Mouse (Mus musculus): ENCODE measurements around the gene Ncor2. TPM values are rescaled to one million over a fixed set of nuclear protein-coding genes. Genes with fewer than 3 reads are reported as not detected.
A peak's percentile ranks its signal among the peaks of the same experiment; 100 is the strongest.

Gene Ncor2
- polyA plus RNA-seq, 1 experiment from 2014 or later: 19.2 TPM

GRCm38 (mm10) chr5:125028371-125028770 lies 150.6 kb downstream of the Ncor2 start:
- Histone ChIP-seq H3K36me3 (replicated peaks) (peaks cover 100% of the 10 kb centered on the region), H3K27me3 (replicated peaks; ENCODE audit: low read depth, poor library complexity, severe bottlenecking) (no peaks in the 10 kb centered on the region), H3K27ac (replicated peaks) (no peak overlapping the region), H3K4me1 (no peaks in the 10 kb centered on the region), H3K4me3 (no peak overlapping the region), H3K9me3 (no peaks in the 10 kb centered on the region)
- WGBS: 97% methylated on average over 15 of the region's 15 CpGs
- DNase-seq (ENCODE audit: low spot score): no peak

GRCm38 (mm10) chr5:125024002-125024401 lies 155.0 kb downstream of the Ncor2 start:
- Histone ChIP-seq H3K36me3 (replicated peaks) (peaks cover 100% of the 10 kb centered on the region), H3K4me1 (no peaks in the 10 kb centered on the region), H3K4me3 (no peak overlapping the region), H3K9me3 (no peaks in the 10 kb centered on the region), H3K27me3 (replicated peaks; ENCODE audit: low read depth, poor library complexity, severe bottlenecking) (no peaks in the 10 kb centered on the region), H3K27ac (replicated peaks) (no peak overlapping the region)
- DNase-seq (ENCODE audit: low spot score): peak; percentile 46
- WGBS: 83% methylated on average over 14 of the region's 14 CpGs

- Histone ChIP-seq H3K27ac (replicated peaks) (no peak overlapping the region), H3K4me3 (no peak overlapping the region), H3K36me3 (replicated peaks) (peaks cover 100% of the 10 kb centered on the region), H3K27me3 (replicated peaks; ENCODE audit: low read depth, poor library complexity, severe bottlenecking) (no peaks in the 10 kb centered on the region), H3K9me3 (no peaks in the 10 kb centered on the region), H3K4me1 (peaks cover 14% of the 10 kb centered on the region; the same call in 1 of the 2 replicates)
- WGBS: 94% methylated on average over 11 of the region's 11 CpGs
- no peak for DNase-seq (ENCODE audit: low spot score)
Measured at GRCm38 (mm10) chr5:125021298-125021697, 157.7 kb downstream of the Ncor2 start.

- no peaks in the 10 kb centered on the region for H3K9me3 ChIP-seq
- no peak overlapping the region for H3K4me3 ChIP-seq
- no peaks in the 10 kb centered on the region for H3K27me3 ChIP-seq (replicated peaks; ENCODE audit: low read depth, poor library complexity, severe bottlenecking)
- no peak for DNase-seq (ENCODE audit: low spot score)
- H3K36me3 ChIP-seq (replicated peaks): peaks cover 100% of the 10 kb centered on the region
- no peak overlapping the region for H3K27ac ChIP-seq (replicated peaks)
- H3K4me1 ChIP-seq: peaks cover 14% of the 10 kb centered on the region; the same call in 1 of the 2 replicates
- WGBS: 91% methylated on average over 5 of the region's 5 CpGs
Measured at GRCm38 (mm10) chr5:125019099-125019498, 159.9 kb downstream of the Ncor2 start.

- Histone ChIP-seq H3K27ac (replicated peaks) (no peak overlapping the region), H3K4me1 (peaks cover 14% of the 10 kb centered on the region; the same call in 1 of the 2 replicates), H3K9me3 (no peaks in the 10 kb centered on the region), H3K36me3 (replicated peaks) (peaks cover 99% of the 10 kb centered on the region), H3K27me3 (replicated peaks; ENCODE audit: low read depth, poor library complexity, severe bottlenecking) (no peaks in the 10 kb centered on the region), H3K4me3 (no peak overlapping the region)
- WGBS: 74% methylated on average over 15 of the region's 15 CpGs
- peak; percentile 31 for DNase-seq (ENCODE audit: low spot score)
Measured at GRCm38 (mm10) chr5:125017332-125017731, 161.7 kb downstream of the Ncor2 start.

- Histone ChIP-seq H3K9me3 (no peaks in the 10 kb centered on the region), H3K27me3 (replicated peaks; ENCODE audit: low read depth, poor library complexity, severe bottlenecking) (no peaks in the 10 kb centered on the region), H3K4me1 (peaks cover 14% of the 10 kb centered on the region; the same call in 1 of the 2 replicates), H3K4me3 (no peak overlapping the region), H3K36me3 (replicated peaks) (peaks cover 98% of the 10 kb centered on the region), H3K27ac (replicated peaks) (no peak overlapping the region)
- WGBS: 83% methylated on average over 17 of the region's 17 CpGs
- no peak for DNase-seq (ENCODE audit: low spot score)
Measured at GRCm38 (mm10) chr5:125016421-125017242, 162.4 kb downstream of the Ncor2 start.

- Histone ChIP-seq H3K27me3 (replicated peaks; ENCODE audit: low read depth, poor library complexity, severe bottlenecking) (no peaks in the 10 kb centered on the region), H3K9me3 (no peaks in the 10 kb centered on the region), H3K4me1 (peaks cover 14% of the 10 kb centered on the region; the same call in 1 of the 2 replicates), H3K4me3 (no peak overlapping the region), H3K36me3 (replicated peaks) (peaks cover 98% of the 10 kb centered on the region), H3K27ac (replicated peaks) (no peak overlapping the region)
- 91% methylated on average over 9 of the region's 9 CpGs for WGBS
- DNase-seq (ENCODE audit: low spot score): no peak
Measured at GRCm38 (mm10) chr5:125015576-125015975, 163.4 kb downstream of the Ncor2 start.

GRCm38 (mm10) chr5:125015066-125015465 lies 164.0 kb downstream of the Ncor2 start:
- WGBS: 88% methylated on average over 3 of the region's 3 CpGs
- Histone ChIP-seq H3K36me3 (replicated peaks) (peaks cover 98% of the 10 kb centered on the region), H3K9me3 (no peaks in the 10 kb centered on the region), H3K27ac (replicated peaks) (no peak overlapping the region; the same call in 1 of the 2 replicates), H3K4me1 (peaks cover 14% of the 10 kb centered on the region; the same call in 1 of the 2 replicates), H3K27me3 (replicated peaks; ENCODE audit: low read depth, poor library complexity, severe bottlenecking) (no peaks in the 10 kb centered on the region), H3K4me3 (no peak overlapping the region)
- no peak for DNase-seq (ENCODE audit: low spot score)

GRCm38 (mm10) chr5:125014497-125014896 lies 164.5 kb downstream of the Ncor2 start:
- Histone ChIP-seq H3K4me3 (no peak overlapping the region), H3K4me1 (peaks cover 14% of the 10 kb centered on the region; the same call in 1 of the 2 replicates), H3K9me3 (no peaks in the 10 kb centered on the region), H3K27me3 (replicated peaks; ENCODE audit: low read depth, poor library complexity, severe bottlenecking) (no peaks in the 10 kb centered on the region), H3K36me3 (replicated peaks) (peaks cover 98% of the 10 kb centered on the region), H3K27ac (replicated peaks) (no peak overlapping the region)
- 42% methylated on average over 7 of the region's 7 CpGs for WGBS
- DNase-seq (ENCODE audit: low spot score): peak; percentile 80

GRCm38 (mm10) chr5:125011628-125012027 lies 167.4 kb downstream of the Ncor2 start:
- Histone ChIP-seq H3K4me1 (0 out of 2 replicates have a peak, but pooled peaks cover 5% of the 10 kb centered on the region), H3K27me3 (replicated peaks; ENCODE audit: low read depth, poor library complexity, severe bottlenecking) (no peaks in the 10 kb centered on the region), H3K9me3 (no peaks in the 10 kb centered on the region), H3K27ac (replicated peaks) (no peak overlapping the region), H3K4me3 (no peak overlapping the region), H3K36me3 (replicated peaks) (peaks cover 80% of the 10 kb centered on the region)
- WGBS: 93% methylated on average over 8 of the region's 8 CpGs
- no peak for DNase-seq (ENCODE audit: low spot score)

- Histone ChIP-seq H3K36me3 (replicated peaks) (peaks cover 76% of the 10 kb centered on the region), H3K27me3 (replicated peaks; ENCODE audit: low read depth, poor library complexity, severe bottlenecking) (no peaks in the 10 kb centered on the region), H3K4me1 (peaks cover 9% of the 10 kb centered on the region), H3K27ac (replicated peaks) (no peak overlapping the region), H3K4me3 (no peak overlapping the region), H3K9me3 (no peaks in the 10 kb centered on the region)
- 92% methylated on average over 24 of the region's 24 CpGs for WGBS
- DNase-seq (ENCODE audit: low spot score): no peak
Measured at GRCm38 (mm10) chr5:125011166-125011565, 167.9 kb downstream of the Ncor2 start.

- DNase-seq (ENCODE audit: low spot score): no peak
- no peaks in the 10 kb centered on the region for H3K9me3 ChIP-seq
- no peak overlapping the region for H3K4me3 ChIP-seq
- peaks cover 39% of the 10 kb centered on the region for H3K4me1 ChIP-seq
- peaks cover 35% of the 10 kb centered on the region for H3K36me3 ChIP-seq (replicated peaks)
- peaks cover 37% of the 10 kb centered on the region for H3K27me3 ChIP-seq (replicated peaks; ENCODE audit: low read depth, poor library complexity, severe bottlenecking)
- H3K27ac ChIP-seq (replicated peaks): no peak overlapping the region
- 86% methylated on average over 5 of the region's 5 CpGs for WGBS
Measured at GRCm38 (mm10) chr5:125006896-125007295, 172.1 kb downstream of the Ncor2 start.

Measured in embryonic facial prominence, embryonic 10.5 days (tissue).